Mouse (Mus musculus) bone marrow, adult 2 months (tissue): ENCODE data around the gene Mlkl. TPM values are rescaled to one million over a fixed set of nuclear protein-coding genes. Genes with fewer than 3 reads are reported as not detected.
A peak's percentile ranks its signal among the peaks of the same experiment; 100 is the strongest.

Source experiments
- H3K27ac ChIP-seq: fragments of 200-500 bp; 2 replicates; pipeline ENCODE4 v1.5.1; 2012; ENCODE audit warnings: low read depth, mild to moderate bottlenecking, control low read depth, inconsistent platforms, low read length; ENCODE audit not compliant: control insufficient read depth, poor library complexity, insufficient read depth
- H3K4me1 ChIP-seq: fragments of 200-500 bp; 2 replicates; pipeline ENCODE4 v1.6.1; 2011; ENCODE audit warnings: low read length; ENCODE audit not compliant: control insufficient read depth, insufficient read depth
- H3K4me3 ChIP-seq: fragments of 200-500 bp; replicated peaks from 2 replicates; pipeline ENCODE3; 2011; ENCODE audit warnings: mild to moderate bottlenecking, low read depth, low read length, control low read depth; ENCODE audit not compliant: control insufficient read depth
- CTCF ChIP-seq: fragments of 200-500 bp; IDR thresholded peaks from 2 replicates; pipeline ENCODE4 v1.5.1; 2011; ENCODE audit warnings: low read length, control low read depth; ENCODE audit not compliant: control insufficient read depth, insufficient read depth
- POLR2A ChIP-seq: fragments of 200-500 bp; IDR thresholded peaks from 2 replicates; pipeline ENCODE4 v1.6.1; 2011; ENCODE audit warnings: low read depth, mild to moderate bottlenecking, control low read depth, low read length, borderline replicate concordance; ENCODE audit not compliant: control insufficient read depth
- whole genome bisulfite sequencing: fragments of 180-500 bp; shearing (Covaris S2); methylation state at CpG from one replicate; pipeline ENCODE4 v1.1.7; 2018; 5-methylcytosine and 5-hydroxymethylcytosine counted together
- polyA plus RNA-seq: library from polyadenylated mRNA; stranded (reverse); fragments of >200 nt; gene quantifications from 2 replicates; pipeline ENCODE4 v1.2.4, GENCODE M21; 2011; ENCODE audit warnings: low replicate concordance; ENCODE audit not compliant: missing spikeins, insufficient read depth, insufficient read length

Mlkl gene
- polyA plus RNA-seq, result 7.2 and 24.3 TPM in 2 replicates

- Histone ChIP-seq H3K27ac (peak within 1 kb of the TSS; percentile 35), H3K4me3 (peak within 1 kb of the TSS; percentile 85), H3K4me1 (no peaks in the 10 kb centered on the region; the same call in 1 of the 2 replicates)
- TF ChIP-seq CTCF (no peak), POLR2A (no peak)
- WGBS, result 1% methylated on average over 29 of the region's 29 CpGs
These were observed at the start of gene Mlkl for GRCm38 (mm10) chr8:111337890-111338347. Mlkl (minus strand) TSS chr8:111338177.

- no peak overlapping the region for H3K4me3 ChIP-seq
- 53% methylated on average over 9 of the region's 9 CpGs for WGBS
- H3K4me1 ChIP-seq, result no peaks in the 10 kb centered on the region
- no peak overlapping the region for H3K27ac ChIP-seq
- TF ChIP-seq POLR2A (no peak), CTCF (no peak)
These were observed 47.9 kb upstream of the Mlkl start for GRCm38 (mm10) chr8:111385915-111386314.

- H3K4me3 ChIP-seq, result no peak overlapping the region
- 48% methylated on average over 2 of the region's 2 CpGs for WGBS
- H3K27ac ChIP-seq, result no peak overlapping the region
- TF ChIP-seq POLR2A, result no peak
- no peak for TF ChIP-seq CTCF
- no peaks in the 10 kb centered on the region for H3K4me1 ChIP-seq
These were observed 46.7 kb upstream of the Mlkl start for GRCm38 (mm10) chr8:111384628-111385027.

- TF ChIP-seq POLR2A (no peak), CTCF (no peak)
These were observed 37.2 kb upstream of the Mlkl start for GRCm38 (mm10) chr8:111375192-111375591.

GRCm38 (mm10) chr8:111369711-111370110 lies 31.7 kb upstream of the Mlkl start:
- WGBS, result 71% methylated on average over 9 of the region's 9 CpGs
- no peak overlapping the region for H3K4me3 ChIP-seq
- H3K27ac ChIP-seq, result no peak overlapping the region

More at GRCm38 (mm10) chr8:111375192-111375591, 37.2 kb upstream of the Mlkl start:
- no peaks in the 10 kb centered on the region for H3K4me1 ChIP-seq
- H3K27ac ChIP-seq, result no peak overlapping the region
- 72% methylated on average over 6 of the region's 6 CpGs for WGBS
- H3K4me3 ChIP-seq, result no peak overlapping the region

GRCm38 (mm10) chr8:111367350-111367749 lies 29.4 kb upstream of the Mlkl start:
- H3K27ac ChIP-seq, result no peak overlapping the region
- no peaks in the 10 kb centered on the region for H3K4me1 ChIP-seq
- WGBS, result 89% methylated on average over 8 of the region's 8 CpGs
- TF ChIP-seq POLR2A, result no peak
- H3K4me3 ChIP-seq, result no peak overlapping the region

More at GRCm38 (mm10) chr8:111369711-111370110, 31.7 kb upstream of the Mlkl start:
- no peaks in the 10 kb centered on the region for H3K4me1 ChIP-seq
- TF ChIP-seq POLR2A (no peak), CTCF (no peak)

- no peak overlapping the region for H3K27ac ChIP-seq
- 45% methylated on average over 14 of the region's 14 CpGs for WGBS
- TF ChIP-seq CTCF (no peak), POLR2A (no peak)
These were observed 28.7 kb upstream of the Mlkl start for GRCm38 (mm10) chr8:111366610-111367234.

GRCm38 (mm10) chr8:111363489-111363888 lies 25.5 kb upstream of the Mlkl start:
- H3K4me3 ChIP-seq, result no peak overlapping the region
- 86% methylated on average over 8 of the region's 8 CpGs for WGBS
- H3K4me1 ChIP-seq, result no peaks in the 10 kb centered on the region
- H3K27ac ChIP-seq, result no peak overlapping the region
- TF ChIP-seq POLR2A, result no peak

More at GRCm38 (mm10) chr8:111366610-111367234, 28.7 kb upstream of the Mlkl start:
- H3K4me1 ChIP-seq, result no peaks in the 10 kb centered on the region
- no peak overlapping the region for H3K4me3 ChIP-seq
